Mouse (Mus musculus) cerebellum, adult 2 months (tissue): ENCODE measurements around the gene Tmem216. TPM values are rescaled to one million over a fixed set of nuclear protein-coding genes. Genes with fewer than 3 reads are reported as not detected.

Experiments used
- DNase-seq, 2 experiments: peaks; one replicate each; pipeline ENCODE4 v3.0.0; 2021
- H3K27ac ChIP-seq: fragments of 200-500 bp; 2 replicates; pipeline ENCODE4 v1.5.1; 2012; ENCODE audit warnings: low read length, control low read depth, inconsistent platforms; ENCODE audit not compliant: insufficient read depth
- H3K27me3 ChIP-seq: fragments of 200-500 bp; 2 replicates; pipeline ENCODE4 v1.6.1; 2012; ENCODE audit warnings: inconsistent platforms, mild to moderate bottlenecking, low read length, moderate library complexity; ENCODE audit not compliant: control insufficient read depth, insufficient read depth
- H3K4me1 ChIP-seq: fragments of 200-500 bp; 2 replicates; pipeline ENCODE4 v1.6.1; 2011; ENCODE audit warnings: low read length; ENCODE audit not compliant: control insufficient read depth, insufficient read depth
- H3K4me3 ChIP-seq: fragments of 200-500 bp; replicated peaks from 2 replicates; pipeline ENCODE3; 2011; ENCODE audit warnings: mild to moderate bottlenecking, low read depth, low read length, control low read depth; ENCODE audit not compliant: insufficient read depth
- CTCF ChIP-seq: fragments of 200-500 bp; IDR thresholded peaks from 2 replicates; pipeline ENCODE4 v1.5.1; 2011; ENCODE audit warnings: low read depth, mild to moderate bottlenecking, control low read depth, low read length, moderate library complexity, borderline replicate concordance; ENCODE audit not compliant: insufficient read depth
- POLR2A ChIP-seq: fragments of 200-500 bp; IDR thresholded peaks from 2 replicates; pipeline ENCODE4 v1.6.1; 2011; ENCODE audit warnings: low read length, control low read depth, borderline replicate concordance; ENCODE audit not compliant: insufficient read depth
- WGBS: fragments of 180-500 bp; shearing (Covaris S2); methylation state at CpG from one replicate; pipeline ENCODE4 v1.1.7; 2018; 5-methylcytosine and 5-hydroxymethylcytosine counted together
- polyA plus RNA-seq: library from polyadenylated mRNA; depleted of rRNA; stranded (reverse); fragments of >200 nt; gene quantifications from 2 replicates; pipeline ENCODE4 v1.2.3, GENCODE M21; 2012; rRNA removed

Gene Tmem216
- polyA plus RNA-seq, 1 experiment, result 20.8 TPM

GRCm38 (mm10) chr19:10497512-10498160 lies 58.4 kb downstream of the Tmem216 start:
- 61% methylated on average over 8 of the region's 8 CpGs for WGBS
- TF ChIP-seq CTCF, result no peak
- TF ChIP-seq POLR2A, result no peak
- DNase-seq, result no peak

DNA sequence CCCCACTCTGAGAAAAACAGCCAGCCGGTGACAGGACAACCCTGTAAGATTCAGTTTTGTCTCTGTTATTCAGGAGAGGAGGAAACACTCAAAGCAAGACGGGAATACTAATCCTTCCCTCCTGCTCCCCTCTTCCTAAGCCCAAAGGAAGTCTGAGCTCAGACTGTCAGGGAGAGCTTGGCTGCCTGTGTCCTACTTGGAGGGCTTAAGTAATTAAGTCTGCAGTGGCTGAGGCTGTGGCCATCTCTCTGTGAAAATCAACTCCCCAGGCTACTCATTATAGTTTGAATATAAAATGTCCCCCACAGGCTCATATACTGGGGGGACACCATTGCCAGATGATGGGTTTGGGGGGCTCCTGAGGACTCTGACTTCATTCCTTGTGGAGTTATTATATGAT lies 59.1 kb downstream of the Tmem216 start:
- Histone ChIP-seq H3K27me3 (no peaks in the 10 kb centered on the region), H3K4me3 (no peak overlapping the region), H3K27ac (no peak overlapping the region), H3K4me1 (peaks cover 3% of the 10 kb centered on the region; the same call in 1 of the 2 replicates)
- DNase-seq, result no peak
- TF ChIP-seq CTCF, result no peak
- no peak for TF ChIP-seq POLR2A
- 63% methylated on average over 2 of the region's 2 CpGs for WGBS

More at GRCm38 (mm10) chr19:10497512-10498160, 58.4 kb downstream of the Tmem216 start:
- Histone ChIP-seq H3K4me1 (peaks cover 3% of the 10 kb centered on the region; the same call in 1 of the 2 replicates), H3K4me3 (no peak overlapping the region), H3K27ac (no peak overlapping the region), H3K27me3 (no peaks in the 10 kb centered on the region)

DNA sequence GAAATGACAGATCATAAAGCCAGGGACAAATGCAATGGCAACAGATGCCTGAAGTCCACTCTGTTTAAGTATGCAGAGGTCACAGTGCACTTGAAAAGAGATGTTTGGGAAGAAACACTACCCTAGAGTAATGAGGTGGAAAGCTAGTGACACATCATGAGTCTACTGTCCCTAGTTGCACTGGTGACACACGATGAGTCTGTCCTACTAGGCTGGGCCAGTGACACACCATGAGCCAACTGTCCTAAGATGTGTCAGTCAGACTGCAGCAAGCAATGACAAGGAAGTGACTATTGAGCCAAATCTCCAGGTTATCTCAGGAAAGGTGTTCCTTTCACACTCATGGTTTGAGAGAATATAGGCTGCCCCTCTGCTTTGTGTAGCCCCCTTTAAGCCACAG lies 60.4 kb downstream of the Tmem216 start:
- H3K4me3 ChIP-seq, result no peak overlapping the region
- peaks cover 2% of the 10 kb centered on the region; the same call in 1 of the 2 replicates for H3K4me1 ChIP-seq
- 87% methylated on average over 1 of the region's 1 CpGs for WGBS
- no peak overlapping the region for H3K27ac ChIP-seq
- H3K27me3 ChIP-seq, result no peaks in the 10 kb centered on the region
- no peak for DNase-seq
- TF ChIP-seq CTCF, result no peak
- no peak for TF ChIP-seq POLR2A

GRCm38 (mm10) chr19:10486264-10486738 lies 69.7 kb downstream of the Tmem216 start:
- TF ChIP-seq POLR2A (no peak), CTCF (peak; percentile 92)
- WGBS, result 24% methylated on average over 9 of the region's 9 CpGs
- H3K27me3 ChIP-seq, result no peaks in the 10 kb centered on the region
- peak; percentile 60 to 67 for DNase-seq
- H3K4me1 ChIP-seq, result no peaks in the 10 kb centered on the region
- no peak overlapping the region for H3K4me3 ChIP-seq
- H3K27ac ChIP-seq, result no peak overlapping the region

Other genes starting within 250 kb of the Tmem216 start
- gene Syt7, start 167.1 kb downstream of the Tmem216 start, polyA plus RNA-seq, result 173 and 187 TPM in 2 replicates
- 0.54 and 0.57 TPM in 2 replicates for gene Lrrc10b, start 98.8 kb downstream of the Tmem216 start, polyA plus RNA-seq
- gene Ppp1r32, start 73.3 kb downstream of the Tmem216 start, polyA plus RNA-seq, result 1.3 and 1.8 TPM in 2 replicates
- gene Cpsf7, start 31.0 kb downstream of the Tmem216 start, polyA plus RNA-seq, result 91.9 and 94.7 TPM in 2 replicates
- 60.4 and 61.5 TPM in 2 replicates for gene Sdhaf2, start 30.1 kb downstream of the Tmem216 start, polyA plus RNA-seq
- 11.7 and 12.0 TPM in 2 replicates for gene Cyb561a3, start 20.9 kb upstream of the Tmem216 start, polyA plus RNA-seq
- gene Tmem138, start 21.1 kb upstream of the Tmem216 start, polyA plus RNA-seq, result 13.0 and 15.0 TPM in 2 replicates
- 148 and 150 TPM in 2 replicates for gene Ddb1, start 49.1 kb upstream of the Tmem216 start, polyA plus RNA-seq
- gene Tkfc, start 49.4 kb upstream of the Tmem216 start, polyA plus RNA-seq, result 12.2 and 14.4 TPM in 2 replicates
- 0.20 and 0.21 TPM in 2 replicates for gene Vwce, start 78.0 kb upstream of the Tmem216 start, polyA plus RNA-seq
- not detected in 2 replicates for gene Pga5, start 121.8 kb upstream of the Tmem216 start, polyA plus RNA-seq
- gene Vps37c, start 132.5 kb upstream of the Tmem216 start, polyA plus RNA-seq, result 30.6 and 31.4 TPM in 2 replicates
- gene Cd5, start 182.8 kb upstream of the Tmem216 start, polyA plus RNA-seq, result 0.43 and 0.54 TPM in 2 replicates